Mouse (Mus musculus): ENCODE data around the gene Spock1.
"Not testable (repeated sequence)": the region's sequence is repeated elsewhere in the genome, so short reads cannot be mapped to it uniquely, and the experiment has no call there.

The Spock1 gene

DNA sequence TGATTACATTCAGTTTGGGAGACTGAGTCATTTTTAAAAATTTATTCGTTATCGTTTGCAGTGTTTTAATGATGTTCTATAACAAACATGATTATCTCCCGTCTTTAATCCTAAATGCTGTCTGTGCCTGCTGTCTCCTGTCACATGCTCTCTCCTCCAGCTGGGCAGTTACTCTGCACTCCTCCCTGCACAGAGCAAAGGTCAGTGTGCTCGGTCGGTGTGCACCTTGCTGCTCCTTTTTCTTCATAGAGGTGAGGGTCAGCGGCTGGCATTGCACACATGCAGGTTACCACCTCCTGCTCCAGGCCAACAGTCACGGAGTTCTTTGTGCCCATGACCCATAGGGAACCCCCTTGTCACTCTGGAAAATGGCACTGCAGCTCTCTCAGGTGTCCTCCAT, 411.4 kb downstream of the Spock1 start:
- DNase-seq (ENCODE audit: low spot score in 2 of 2): no peak

- no peak for DNase-seq (ENCODE audit: low spot score in 2 of 2)
These were observed 413.3 kb downstream of the Spock1 start for GRCm38 (mm10) chr13:57494838-57495237.

- no peak for DNase-seq (ENCODE audit: low spot score in 2 of 2)
These were observed 419.2 kb downstream of the Spock1 start for GRCm38 (mm10) chr13:57488926-57489325.

DNA sequence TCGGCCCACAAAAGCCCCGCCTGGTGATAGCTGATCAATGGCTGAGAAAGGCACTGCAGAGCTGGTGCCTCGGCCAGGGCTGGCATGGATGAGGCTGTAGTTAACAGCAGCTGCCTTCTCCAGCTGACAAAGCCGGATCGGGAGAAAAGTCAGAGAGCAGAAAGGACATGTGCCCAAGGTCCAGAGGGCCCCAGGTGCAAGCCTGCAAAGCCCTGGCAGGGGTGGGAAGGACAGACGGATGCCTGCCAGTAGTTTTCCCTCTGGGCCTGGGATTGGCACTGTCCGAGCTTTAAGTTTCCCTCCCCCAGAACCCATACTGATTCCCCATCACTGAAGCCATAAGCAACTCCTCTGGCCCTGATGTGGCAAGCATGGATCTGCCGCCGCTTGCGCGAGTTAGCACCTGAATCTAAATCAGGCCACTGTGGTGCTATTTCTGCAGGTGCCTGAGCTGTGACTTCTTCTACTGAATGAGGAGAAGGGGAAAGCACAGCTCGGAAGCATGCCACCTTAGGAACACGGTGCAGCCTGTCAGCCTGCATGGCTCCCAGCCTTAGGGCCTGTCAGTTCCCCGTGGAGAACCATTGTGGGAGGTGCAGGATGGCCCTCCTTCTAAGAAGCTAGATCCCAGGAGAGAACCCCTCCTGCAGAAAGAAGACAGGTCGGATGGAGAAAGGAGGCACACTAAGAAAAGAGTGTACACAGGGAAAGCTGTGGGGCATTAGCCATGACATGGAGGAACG, 423.5 kb downstream of the Spock1 start:
- DNase-seq (ENCODE audit: low spot score in 2 of 2): peak in 1 of 2 experiments; percentile 9

- peak in 1 of 2 experiments; percentile 67 for DNase-seq (ENCODE audit: low spot score in 2 of 2)
These were observed 431.4 kb downstream of the Spock1 start for GRCm38 (mm10) chr13:57476700-57477099.

- DNase-seq (ENCODE audit: low spot score in 2 of 2): no peak
These were observed 434.1 kb downstream of the Spock1 start for GRCm38 (mm10) chr13:57474068-57474467.

DNA sequence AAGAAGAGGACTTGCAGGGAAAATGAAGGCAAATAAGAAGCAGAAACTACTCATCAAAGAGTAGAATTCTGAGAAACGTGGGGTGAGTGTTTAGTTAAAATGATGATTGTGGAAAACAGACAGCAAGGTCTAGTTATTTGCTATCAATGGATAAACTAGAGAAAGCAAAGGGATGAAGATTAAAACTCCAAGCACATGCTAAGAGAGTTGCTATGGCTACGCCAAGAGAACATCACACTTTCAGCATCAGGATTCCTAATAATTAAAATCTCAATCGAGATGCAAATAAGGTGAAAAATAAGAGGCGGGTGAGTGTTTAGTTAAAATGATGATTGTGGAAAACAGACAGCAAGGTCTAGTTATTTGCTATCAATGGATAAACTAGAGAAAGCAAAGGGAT, 437.2 kb downstream of the Spock1 start:
- DNase-seq (ENCODE audit: low spot score in 2 of 2): not testable (repeated sequence)

DNA sequence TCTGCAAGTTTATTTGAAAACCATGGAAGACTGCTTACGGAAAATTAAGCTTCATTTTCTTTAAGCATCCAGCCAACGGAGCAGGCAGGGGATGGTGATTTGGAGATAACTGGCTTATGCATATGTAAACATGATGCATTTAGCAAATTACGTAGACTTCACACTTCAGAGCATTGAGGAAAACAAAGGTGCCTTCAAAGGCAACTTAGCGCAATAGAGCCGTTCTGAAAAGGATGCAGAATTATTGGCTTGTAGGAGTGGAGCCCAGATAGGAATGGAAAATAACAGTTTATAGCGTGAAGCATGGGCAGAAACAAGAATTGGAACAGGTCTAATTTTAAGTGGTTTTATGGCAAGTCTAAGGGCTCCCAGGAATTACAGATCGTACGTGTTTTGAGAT, 448.2 kb downstream of the Spock1 start:
- DNase-seq (ENCODE audit: low spot score in 2 of 2): no peak

DNA sequence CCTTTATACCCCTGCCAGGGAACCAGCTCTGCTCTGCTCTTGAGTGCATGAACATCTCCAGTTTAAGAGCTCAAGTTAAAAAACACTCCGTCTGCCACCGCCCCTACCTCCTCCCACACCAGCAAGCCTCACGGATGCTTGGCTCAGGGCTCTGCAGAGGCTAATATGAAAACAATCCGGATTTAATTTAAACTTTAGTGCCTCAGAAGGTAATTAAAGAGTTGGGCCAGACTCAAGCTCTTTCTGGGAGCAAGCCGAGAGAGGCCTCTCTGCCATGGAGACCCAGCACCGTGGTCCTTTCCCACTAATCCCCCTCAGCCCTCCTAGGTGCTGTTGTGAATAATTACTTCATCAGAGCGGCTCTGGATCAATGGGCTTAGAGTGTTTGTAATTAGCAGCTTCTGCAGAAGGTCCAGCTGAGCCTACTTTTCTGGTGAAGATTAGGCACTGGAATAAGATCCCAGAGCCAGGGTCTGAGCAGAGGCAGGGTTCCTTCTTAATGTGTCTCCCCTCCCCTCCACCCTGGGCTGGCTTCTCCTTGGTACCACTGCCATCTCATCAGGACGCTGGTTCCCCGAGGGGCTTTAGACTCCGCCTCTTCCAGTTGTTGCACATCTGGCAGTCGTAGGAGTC, 457.8 kb downstream of the Spock1 start:
- DNase-seq (ENCODE audit: low spot score in 2 of 2): peak; percentile 20 to 62

DNA sequence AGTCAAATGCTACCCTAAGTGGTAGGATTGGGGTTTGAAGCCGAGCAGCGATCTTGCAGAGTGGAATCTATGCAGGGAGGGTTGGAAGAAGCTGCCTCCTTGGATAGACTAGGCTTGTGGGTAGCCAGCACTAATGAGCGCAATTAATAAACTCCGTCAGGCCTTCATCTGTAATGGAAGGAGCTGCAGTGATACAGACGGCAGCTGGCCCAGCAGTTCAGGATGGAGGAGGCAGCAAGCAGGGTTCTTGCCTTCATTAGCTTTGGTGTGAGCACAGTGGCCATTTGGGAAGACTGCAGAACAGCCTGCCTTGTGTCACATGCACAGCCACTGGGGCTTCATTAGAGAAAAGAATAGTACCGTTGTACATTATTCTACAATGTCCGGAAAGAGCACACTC, 459.2 kb downstream of the Spock1 start:
- DNase-seq (ENCODE audit: low spot score in 2 of 2): no peak

DNA sequence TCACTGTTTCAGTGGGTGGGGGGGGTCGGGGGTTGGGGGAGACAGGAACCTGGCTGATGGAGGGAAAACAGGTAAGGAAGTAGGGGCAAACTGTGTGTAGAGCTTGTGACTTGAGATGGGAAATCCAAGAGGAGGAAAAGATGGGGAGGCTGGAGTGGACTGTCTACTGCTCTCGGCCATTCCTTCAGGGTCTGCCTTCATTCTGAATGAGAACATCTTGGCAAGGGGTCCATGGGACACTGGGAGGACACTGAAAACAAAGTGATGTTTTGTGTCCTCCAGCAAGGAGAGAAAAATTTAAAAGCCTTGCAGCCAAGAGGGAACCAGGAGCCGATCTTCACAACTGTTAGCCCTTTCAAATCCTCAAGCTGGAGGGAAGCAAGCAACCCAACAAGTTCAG, 463.2 kb downstream of the Spock1 start:
- no peak for DNase-seq (ENCODE audit: low spot score in 2 of 2)

DNA sequence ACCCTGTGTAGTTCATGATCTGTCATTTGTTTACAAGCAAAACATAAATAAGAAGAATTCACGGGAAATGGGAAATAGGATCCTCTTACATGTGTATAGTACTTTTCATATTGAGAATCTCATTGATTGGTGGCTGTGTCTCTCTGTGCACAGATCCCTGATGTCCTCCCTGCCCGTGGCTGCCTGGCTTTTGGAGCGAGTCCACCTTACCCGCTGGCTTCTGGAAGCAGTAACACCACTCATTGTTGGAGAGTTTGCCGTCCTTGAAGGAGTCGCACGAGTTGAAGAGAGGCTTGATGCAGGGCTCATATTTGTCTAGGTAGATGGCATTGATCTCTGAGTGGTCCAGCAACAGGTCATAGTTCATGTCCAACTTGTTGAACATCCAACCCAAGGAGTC, 468.0 kb downstream of the Spock1 start:
- no peak for DNase-seq (ENCODE audit: low spot score in 2 of 2)

- no peak for DNase-seq (ENCODE audit: low spot score in 2 of 2)
These were observed 472.4 kb downstream of the Spock1 start for GRCm38 (mm10) chr13:57435726-57436220.

- DNase-seq (ENCODE audit: low spot score in 2 of 2): no peak
These were observed 474.3 kb downstream of the Spock1 start for GRCm38 (mm10) chr13:57433848-57434247.

DNA sequence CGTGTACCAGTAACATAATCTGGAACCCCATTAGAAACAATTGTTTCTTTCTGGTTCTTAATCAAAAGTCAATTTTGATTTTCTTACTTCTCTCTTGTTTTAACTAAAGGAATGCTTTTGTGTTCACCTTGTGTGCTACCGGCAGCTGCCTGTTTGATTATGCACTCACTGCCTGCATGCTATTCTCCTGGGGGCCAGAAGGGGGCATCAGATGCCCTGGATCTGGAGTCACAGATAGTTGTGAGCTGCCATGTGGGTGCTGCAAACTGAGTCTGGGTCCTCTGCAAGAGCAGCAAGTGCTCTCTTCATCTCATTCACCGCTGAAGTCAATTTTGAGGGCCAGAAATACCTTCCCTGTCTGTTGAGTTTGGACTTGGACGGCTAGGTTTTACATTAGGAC, 476.3 kb downstream of the Spock1 start:
- no peak for DNase-seq (ENCODE audit: low spot score in 2 of 2)

GRCm38 (mm10) chr13:57428840-57429239, 479.3 kb downstream of the Spock1 start:
- DNase-seq (ENCODE audit: low spot score in 2 of 2): peak in 1 of 2 experiments; percentile 32

- no peak for DNase-seq (ENCODE audit: low spot score in 2 of 2)
These were observed 489.4 kb downstream of the Spock1 start for GRCm38 (mm10) chr13:57418781-57419180.

- no peak for DNase-seq (ENCODE audit: low spot score in 2 of 2)
These were observed 493.4 kb downstream of the Spock1 start for GRCm38 (mm10) chr13:57414716-57415115.

GRCm38 (mm10) chr13:57407666-57408065, 500.5 kb downstream of the Spock1 start:
- no peak for DNase-seq (ENCODE audit: low spot score in 2 of 2)

- no peak for DNase-seq (ENCODE audit: low spot score in 2 of 2)
These were observed 505.7 kb downstream of the Spock1 start for GRCm38 (mm10) chr13:57402386-57402785.

GRCm38 (mm10) chr13:57372141-57372700, 535.9 kb downstream of the Spock1 start:
- peak in 1 of 2 experiments; percentile 6 for DNase-seq (ENCODE audit: low spot score in 2 of 2)

Data from left cerebral cortex, adult 9 months (tissue).